Mouse (Mus musculus) right cerebral cortex, postnatal 4 days (tissue): ENCODE data around the gene Srsf2.
"Not testable (repeated sequence)": the region's sequence is repeated elsewhere in the genome, so short reads cannot be mapped to it uniquely, and the experiment has no call there.

Experiments
- DNase-seq: peaks from one replicate; pipeline ENCODE4 v3.0.0-alpha.2; 2022

The Srsf2 gene

DNA sequence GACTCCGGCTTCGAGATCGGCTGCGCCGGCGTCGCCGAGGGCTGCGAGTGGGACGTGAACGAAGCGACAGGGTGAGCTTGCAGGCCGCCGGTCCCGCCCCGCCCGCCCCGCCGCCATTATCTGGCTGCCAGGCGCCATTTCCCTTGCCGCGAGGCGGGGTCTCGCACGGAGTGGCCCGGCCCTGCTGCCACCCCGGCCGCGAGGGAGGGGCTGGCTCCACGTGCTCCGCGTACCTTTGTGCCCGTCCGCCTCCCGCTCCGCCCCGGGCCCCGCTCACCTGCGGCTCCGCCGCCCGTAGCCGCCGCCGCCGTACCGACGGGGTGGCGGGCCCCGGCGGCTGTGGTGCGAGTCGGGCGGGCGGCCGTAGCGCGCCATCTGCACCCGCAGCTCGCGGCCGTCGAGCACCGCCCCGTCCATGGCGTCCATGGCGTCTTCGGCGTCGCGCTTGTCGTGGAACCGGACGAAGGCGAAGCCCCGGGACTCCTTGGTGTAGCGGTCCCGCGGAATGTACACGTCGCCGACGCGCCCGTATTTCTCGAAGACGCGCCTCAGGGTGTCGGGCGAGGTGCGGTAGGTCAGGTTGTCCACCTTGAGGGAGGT is 503 bp downstream of the Srsf2 start, which contains the start of gene Mfsd11:
Gene Mfsd11 (plus strand): TSS at position 150 of the 600 bp plus-strand sequence.
- DNase-seq = peak; percentile 71

DNA sequence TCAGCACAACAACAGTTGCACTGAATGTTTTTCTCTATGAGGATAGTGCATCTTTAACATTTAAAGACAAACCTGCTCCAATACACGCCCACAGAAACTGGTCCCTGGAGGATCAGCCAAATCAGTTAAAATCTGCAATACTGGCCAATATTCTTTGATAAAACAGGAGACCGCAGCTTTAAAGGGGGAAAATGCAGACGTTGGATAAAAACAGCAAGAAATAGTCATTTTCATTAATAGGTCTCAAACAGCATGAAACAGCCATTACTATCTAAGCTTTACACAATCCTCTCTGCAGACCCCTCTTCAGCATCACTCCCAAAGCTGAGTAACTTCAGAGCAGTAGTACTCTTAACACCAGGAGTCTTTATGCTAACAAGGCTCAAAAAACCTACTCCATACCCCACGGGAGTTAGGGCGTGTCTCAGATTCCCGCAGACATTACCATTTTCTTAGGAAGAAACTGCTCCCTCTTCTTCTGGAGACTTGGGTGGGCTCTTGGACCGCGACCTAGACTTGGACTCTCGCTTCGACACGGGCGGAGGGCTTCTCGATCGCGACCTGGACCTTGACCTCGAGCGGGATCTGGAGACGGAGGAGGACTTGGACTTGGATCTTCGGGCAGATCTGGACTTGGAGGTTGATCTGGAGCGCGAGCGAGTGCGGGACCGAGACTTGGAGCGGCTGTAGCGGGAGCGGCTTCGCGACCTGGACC is 1.2 kb downstream of the Srsf2 start:
- DNase-seq = no peak

DNA sequence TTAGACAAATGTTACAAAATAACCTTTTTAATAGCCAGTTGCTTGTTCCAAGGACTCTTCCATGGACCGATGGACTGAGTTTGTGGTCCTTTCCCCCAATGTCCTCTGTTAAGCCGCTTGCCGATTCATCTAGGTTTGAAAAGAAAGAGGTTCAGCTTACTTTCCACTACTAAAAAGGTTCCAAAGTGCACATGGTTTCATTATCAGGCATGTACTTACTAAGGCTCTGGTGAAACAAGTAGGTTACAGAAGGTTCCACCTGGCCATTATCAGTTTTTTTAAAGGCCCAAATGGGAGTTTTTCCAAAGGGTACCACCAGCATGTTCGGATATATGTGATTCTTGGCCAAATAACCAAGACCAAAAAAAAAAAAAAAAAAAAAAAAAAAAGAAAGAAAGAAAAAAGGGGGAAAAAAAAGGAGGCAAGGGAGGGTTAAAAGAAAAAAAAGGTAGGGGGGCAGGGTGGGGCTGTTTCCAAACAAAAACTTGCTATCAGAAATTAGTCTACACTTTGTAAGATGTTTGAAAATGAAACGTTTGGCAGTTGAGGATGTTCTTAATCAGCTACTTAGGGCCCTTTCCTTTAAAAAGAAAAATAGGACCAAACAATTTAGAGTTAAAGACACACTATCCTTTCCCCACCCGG is 1.9 kb downstream of the Srsf2 start:
- no peak for DNase-seq

DNA sequence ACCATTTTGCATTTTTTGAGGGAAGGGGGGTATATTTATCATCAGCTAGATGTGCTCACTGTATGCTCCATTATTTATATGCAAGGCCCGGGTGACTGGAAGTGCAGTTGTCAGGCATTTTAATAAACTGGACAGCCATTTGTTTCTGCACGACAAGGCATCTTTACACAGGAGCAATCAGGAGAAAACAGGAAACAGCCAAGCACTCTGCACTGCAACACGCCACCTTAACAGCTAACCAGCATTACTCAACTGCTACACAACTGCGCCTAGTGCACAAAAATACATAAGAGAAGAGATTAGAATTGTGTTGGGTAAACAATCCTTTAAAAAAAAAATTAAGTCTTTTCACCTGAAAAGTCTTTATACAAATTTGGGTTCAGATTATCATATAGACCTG is 2.8 kb downstream of the Srsf2 start:
- no peak for DNase-seq

DNA sequence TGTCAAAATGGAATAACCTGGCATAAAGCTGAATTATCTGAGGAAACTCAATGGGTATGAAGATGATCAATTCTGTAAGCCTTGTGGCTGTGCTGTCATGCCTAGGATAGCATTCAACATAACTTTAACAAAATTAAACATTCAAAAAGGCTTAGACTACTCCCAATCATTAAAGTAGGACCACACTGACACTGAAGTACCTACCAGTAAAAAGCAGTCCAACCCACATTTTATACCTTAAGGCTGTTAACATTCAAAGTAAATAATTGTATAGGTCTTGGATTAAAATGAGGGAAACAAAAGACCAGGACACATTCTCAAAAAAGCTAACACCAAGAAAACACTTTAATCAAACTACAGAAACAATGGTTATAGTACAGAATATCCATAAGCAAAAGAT is 3.3 kb downstream of the Srsf2 start:
- DNase-seq = no peak

DNA sequence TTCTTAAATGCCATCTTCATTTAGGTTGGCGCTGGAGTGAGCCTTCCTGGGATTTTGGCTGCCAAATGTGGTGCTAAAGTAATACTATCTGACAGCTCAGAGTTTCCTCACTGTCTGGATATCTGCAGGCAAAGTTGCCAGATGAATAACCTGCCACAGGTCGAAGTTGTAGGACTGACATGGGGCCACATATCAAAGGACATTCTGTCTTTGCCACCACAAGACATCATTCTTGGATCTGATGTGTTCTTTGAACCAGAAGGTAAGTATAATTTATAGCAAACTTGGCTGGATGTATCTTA is 4.1 kb downstream of the Srsf2 start:
- DNase-seq = not testable (repeated sequence)

DNA sequence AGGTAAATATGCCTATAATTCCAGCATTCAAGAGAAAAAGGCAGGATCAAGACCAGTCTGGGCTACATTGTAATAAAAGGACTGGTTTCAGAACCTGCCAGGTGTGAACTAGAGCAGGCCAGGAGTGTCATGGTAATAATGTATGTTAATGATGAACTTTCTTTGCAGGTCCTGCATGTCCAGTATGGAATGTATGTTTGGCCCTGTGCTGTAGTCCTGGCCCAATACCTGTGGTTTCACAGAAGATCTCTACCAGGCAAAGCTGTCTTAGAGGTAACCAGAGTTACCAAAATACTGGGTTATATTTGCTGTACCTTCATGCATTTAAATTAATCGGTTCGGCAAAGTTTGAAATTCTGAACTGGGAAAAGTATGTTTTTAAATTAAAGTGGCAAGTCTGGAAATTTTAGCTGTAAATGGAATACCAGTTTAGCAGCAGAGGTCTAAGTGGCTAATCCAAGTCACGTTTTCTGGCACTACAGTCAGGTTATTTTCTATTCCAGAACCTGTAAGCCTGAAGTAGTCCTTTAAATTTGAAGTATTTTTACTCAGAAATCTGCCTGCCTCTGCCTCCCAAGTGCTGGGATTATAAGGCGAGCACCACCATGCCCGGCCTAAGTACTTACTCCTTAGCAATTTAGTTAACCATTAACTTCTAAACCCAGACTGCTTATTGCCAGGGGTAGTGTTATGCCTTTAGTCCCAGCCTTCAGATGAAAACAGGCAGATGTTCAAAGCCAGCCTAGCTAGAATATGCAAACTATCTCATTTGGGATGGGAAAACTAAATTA is 4.6 kb downstream of the Srsf2 start:
- DNase-seq = no peak

DNA sequence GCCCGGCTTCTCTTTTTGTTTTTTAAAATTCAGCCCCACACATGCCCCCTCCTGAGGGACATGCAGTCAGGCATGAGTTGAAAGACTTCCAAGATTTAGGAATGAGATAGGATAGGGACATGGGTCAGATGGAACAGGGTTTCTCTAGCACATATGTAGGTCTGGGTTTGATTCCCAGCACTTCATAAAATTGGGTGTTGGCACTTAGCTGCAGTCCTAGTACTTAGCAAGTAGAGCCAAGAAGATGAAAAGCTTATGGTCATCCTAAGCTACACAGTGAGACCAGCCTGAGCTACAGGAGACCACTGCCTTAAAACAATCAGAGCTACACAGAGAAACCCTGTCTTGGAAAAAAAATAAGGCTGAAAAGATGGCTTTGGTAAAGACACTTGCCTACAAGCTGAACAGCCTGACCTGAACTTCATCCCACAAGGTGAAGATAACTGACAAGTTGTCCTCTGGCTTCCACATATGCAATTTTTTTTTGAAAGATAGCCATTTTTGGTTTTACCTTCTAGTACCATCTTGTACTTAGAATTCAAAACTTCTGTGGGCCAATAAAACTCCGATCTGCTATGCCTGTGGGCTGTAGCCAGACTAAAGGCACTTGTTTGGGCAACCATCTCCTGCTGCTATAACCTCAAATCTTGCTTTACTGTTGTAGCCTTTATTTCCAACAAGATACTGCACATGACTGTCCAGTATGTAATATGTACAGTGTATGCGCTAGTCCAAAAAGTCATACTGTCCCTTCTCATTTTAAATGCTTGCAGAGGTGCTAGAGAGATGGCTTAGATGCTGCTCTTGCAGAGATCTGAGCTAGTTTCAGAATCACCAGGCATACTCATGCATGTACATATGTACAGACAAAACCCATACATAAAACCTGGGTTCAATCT is 5.5 kb downstream of the Srsf2 start:
- no peak for DNase-seq

DNA sequence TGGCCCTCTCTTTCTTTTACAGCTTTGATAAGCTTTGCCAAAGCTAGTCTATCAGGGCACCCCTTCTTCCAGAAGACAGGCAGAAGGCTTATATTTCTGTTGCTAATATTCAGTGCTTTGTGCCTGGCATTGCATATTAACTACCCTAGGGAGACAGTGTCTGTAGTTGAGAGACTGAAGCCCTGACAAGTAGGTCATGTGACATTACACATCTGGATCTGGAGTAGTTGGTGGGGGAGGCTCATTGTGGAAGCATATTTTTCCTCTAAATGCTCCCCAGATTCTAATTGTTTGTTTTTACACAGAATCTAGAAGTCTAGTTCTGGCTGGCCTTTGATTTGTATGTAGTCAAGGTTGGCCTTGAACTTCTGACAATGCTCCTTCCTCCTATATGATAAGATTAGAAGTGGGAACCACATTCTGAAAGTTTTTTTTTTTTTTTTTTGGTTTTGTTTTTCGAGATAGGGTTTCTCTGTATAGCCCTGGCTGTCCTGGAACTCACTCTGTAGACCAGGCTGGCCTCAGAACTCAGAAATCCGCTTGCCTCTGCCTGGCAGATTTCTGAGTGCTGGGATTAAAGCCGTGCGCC is 6.2 kb downstream of the Srsf2 start:
- no peak for DNase-seq

DNA sequence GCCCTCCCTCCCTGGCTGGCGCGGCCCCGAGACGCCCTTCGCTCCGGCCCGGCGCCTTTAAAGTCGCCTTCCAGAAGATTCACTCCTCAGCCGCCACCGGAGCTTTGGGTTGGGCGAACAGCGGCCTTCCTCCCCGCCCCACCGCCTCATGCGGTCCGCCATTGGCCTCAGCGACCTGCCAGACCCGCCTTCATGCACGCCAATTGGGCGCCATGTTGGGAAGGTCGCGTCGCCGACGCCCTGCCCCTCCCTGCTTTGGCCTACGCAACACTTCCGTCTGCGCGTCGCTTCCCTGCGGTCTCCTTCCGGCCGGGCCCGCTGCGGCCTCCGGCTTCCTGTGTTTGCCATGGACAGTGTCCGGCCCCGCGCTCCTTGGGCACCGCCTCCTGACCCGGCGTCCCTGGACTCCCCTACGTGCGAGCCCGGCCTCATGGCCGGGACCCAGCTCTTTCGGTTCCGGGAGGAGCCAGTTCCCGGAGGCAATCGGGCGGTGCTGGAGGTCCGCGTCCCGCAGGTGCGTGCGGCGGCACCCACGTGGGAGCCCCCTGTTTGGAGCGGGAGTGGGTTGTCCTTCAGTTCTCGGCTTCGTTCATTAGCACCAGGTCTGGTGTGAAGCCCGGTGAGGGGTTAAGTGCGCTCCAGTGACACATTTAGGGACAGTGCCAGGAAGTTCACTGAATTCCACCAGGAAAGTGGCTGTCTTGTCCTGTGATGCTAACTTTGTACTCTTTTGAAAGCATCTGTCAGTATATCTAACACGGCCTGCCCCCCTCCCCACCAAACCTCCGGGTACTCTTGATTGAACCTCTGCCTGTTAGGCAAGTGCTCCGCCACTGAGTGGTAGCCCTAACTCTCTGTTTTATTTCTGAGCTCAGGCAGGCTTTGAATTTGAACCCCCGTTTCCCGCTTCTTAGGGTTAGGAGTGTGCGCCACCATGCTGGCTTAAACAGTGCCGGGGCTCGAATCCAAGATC is 9.3 kb downstream of the Srsf2 start, which contains the start of the genes Mettl23 and Jmjd6:
Gene Mettl23 (plus strand): TSS at position 18 of the 973 bp plus-strand sequence.
Gene Jmjd6 (minus strand): TSS at position 189 of the 973 bp plus-strand sequence.
- peak; percentile 92 for DNase-seq

DNA sequence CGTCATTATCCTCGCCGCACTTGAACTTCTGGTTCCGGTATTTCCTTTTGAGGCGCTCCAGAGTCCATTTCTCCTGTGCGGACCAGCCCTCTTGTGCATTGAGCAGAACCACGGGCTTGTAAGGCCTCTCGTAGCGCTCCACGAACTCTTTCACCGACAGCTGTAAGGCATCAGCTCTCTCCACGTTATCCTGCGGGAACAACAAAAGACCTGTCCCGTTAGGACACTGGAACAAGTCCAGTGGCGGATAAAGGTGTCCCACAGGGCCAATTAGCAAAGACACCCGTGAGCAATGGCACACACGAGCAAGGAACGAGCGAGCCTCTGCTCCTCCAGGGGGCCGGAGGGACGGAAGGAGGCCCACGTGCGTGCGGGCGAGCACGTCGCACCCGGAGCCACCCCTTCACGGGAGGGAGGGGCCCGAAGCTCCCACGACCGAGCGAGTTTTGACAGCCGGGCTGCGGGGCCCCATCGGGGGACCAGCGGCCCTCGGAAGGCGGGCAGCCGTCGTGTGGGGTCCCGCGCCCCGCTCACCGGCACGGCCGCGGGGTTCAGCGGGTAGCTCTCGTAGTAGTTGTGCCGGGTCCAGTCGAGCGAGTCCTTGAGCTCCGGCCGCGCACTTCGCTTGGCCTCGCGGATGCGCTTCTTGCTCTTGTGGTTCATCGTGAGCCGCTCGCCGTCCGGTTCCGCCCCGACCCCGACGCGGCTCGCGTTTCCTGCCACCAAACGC is 10.2 kb downstream of the Srsf2 start:
- peak; percentile 63 for DNase-seq

DNA sequence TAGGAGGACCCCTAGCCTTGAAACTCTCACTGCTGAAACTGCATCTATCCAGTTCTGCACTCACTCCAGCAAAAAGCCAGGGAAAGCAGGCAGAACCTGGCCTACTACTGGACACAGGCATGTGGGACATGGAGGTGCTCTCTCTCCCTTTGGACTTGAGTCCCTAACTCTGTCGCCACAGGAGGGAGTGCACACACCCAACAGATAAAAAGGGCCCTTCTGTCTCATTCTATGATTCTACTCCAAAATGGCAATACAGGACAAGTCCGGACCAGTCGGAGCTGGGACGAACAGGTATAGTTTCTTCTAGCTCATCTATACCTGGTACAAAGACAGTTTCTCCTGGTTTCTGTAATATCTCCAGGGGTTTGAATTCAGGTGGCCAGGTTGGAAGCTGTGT is 12.1 kb downstream of the Srsf2 start:
- no peak for DNase-seq

DNA sequence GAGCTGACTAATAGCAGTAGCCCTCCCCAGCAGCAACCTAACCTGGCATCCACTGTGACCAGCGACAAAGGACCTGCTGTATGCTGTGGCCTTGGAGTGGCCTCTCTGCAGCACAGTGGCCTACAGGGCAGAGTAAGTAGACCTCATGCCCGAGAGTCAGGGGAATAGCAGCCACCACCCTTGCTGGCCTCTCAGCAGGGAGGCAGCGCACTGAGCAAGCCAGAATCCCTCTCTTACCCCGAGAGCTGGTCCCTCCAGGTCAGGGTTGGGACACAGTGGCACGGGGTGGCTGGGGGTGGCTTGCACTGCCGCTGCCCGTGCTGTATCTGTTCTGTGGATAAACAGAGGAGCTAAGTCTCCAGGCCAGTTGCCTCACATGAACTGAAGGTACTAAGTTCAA is 13.3 kb downstream of the Srsf2 start:
- DNase-seq = no peak

DNA sequence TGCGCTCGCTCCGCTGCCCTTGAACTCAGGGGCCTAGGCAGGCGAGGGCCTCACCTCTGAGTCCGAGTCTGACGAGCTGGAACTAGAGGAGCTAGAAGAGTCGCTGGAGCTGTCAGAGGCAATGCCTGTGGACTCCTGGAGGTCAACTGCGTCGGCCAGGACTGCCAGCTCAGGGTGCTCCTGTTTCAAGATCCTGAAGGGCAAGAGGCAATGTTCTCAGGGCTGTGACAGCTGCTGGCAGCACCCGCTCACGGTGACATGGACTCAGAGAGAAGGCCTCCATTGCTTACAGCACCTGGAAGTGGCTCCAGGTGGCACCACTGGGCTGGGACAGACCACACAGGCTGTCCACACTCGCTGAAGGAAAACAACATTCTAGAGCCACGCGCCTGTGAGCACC is 14.0 kb downstream of the Srsf2 start:
- no peak for DNase-seq

DNA sequence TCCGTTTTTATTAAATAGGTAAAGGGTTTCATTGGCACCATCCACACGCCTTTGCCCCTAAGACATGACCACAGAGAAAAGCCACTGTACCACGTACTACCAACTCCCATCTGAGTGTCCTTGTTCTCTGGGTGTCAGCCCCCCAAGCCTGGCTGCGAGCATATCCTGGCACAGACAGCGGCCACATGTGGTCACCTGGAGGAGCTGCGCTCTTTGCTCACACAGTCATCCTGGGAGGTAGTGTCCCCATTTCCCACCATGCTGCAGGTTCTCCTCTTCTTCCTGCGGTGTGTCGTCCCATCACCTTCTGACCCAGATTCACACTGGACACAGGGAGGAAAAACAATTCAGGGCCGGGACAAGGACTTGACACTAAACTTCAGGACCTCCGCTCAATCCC is 15.5 kb downstream of the Srsf2 start:
- DNase-seq = no peak

DNA sequence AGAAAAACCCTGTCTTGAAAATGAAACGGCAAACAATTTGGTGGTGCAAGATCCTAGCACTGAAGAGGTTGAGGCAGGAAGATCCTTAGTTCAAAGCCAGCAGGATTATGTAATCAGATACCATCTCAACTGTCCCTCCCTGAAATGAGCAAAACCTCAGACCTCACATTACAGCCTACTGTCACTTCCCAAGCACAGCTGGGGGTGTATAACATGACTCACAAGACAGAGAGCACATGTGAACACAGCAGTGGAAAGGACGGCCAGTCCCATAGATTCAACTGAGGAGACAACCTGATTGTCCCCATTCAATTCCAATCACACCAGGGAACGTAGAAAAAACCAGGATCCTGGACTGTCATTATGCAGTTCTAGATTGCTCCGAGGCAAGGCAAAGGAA is 16.6 kb downstream of the Srsf2 start:
- DNase-seq = no peak

DNA sequence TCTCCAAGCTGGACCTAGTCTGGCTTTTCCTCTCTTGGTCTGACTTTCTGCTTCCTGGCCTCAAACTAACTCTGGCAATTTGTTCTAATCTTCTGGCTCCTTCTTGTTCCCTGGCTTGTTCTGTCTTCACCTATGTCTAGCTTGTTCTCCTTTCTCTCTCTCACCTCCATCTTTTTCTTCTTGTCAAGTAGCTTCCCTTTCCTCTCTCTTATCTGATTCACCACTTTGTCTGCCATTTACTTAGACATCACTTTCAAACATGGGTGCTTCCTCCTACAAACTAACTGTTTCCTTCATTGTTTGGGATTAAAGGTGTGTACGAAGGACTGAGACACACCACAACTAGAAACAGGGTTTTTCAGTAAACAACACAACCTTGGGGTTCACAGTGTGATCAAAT is 17.9 kb downstream of the Srsf2 start:
- DNase-seq = no peak

DNA sequence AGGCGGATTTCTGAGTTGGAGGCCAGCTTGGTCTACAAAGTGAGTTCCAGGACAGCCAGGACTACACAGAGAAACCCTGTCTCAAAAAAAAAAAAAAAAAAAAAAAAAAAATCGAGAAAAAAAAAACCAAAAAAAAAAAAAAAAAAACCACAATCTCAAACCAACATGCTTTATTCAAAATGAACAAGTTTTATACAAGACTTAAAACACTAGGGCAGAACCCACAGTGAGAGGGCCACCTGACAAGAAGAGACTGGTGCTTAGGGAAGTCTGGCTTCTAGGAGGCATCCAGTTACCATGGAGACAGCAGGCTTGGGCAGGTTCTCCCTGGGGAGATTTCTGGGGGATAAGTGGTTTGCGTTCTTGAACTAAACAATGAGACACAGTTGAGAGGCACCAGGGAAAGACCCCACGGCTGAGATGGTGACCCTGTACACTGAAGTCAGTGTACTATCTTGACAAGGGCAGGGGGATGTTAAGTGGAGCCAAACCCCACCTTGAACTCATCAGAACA is 20.7 kb downstream of the Srsf2 start:
- no peak for DNase-seq

DNA sequence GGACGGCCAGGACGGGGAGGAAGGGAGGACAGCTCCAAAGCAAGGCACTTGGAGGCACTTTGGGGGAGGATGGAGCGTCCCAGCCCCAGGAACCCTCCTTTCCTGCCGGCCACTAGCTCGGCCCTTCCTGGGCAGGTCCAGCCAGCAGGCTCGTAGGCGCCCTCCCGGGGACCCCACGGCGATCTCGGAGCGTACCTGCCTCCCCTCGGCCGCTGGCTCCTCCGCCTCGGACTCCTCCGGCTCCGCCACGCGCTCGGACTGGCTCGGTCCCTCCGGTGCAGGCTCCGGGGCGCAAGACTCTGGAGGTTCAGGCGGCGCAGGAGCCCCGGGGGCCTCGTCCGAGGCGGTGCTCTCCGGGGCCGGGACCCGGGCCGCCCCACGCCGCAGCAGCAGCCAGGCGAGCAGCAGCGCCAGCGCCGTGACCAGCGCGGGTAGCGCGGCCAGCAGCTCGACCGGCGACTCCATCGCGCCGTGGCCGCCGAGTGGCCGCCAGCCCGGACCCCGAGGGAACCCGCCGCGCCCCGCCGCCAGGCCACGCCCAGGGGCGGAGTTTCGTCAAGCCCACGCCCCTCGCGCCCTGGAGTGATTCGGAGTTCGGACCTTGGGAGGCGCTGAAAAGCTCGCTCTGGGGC is 25.2 kb downstream of the Srsf2 start, which contains the start of gene Mxra7:
Gene Mxra7 (minus strand): TSS at position 513 of the 632 bp plus-strand sequence.
- peak; percentile 72 for DNase-seq
